Mouse (Mus musculus) ES-E14 (cell line): Measurements from ENCODE around the gene Ptger1.

ENCODE experiments used
- CHD2 ChIP-seq: IDR thresholded peaks from 2 replicates; pipeline ENCODE4 v1.6.1; 2014; ENCODE audit warnings: mild to moderate bottlenecking, low read depth, low read length, inconsistent platforms
- HCFC1 ChIP-seq: IDR thresholded peaks from 2 replicates; pipeline ENCODE4 v1.6.1; 2012; ENCODE audit warnings: low read length, inconsistent platforms, borderline replicate concordance; ENCODE audit not compliant: insufficient read depth
- MAFK ChIP-seq: IDR thresholded peaks from 2 replicates; pipeline ENCODE4 v1.6.1; 2014; ENCODE audit warnings: mild to moderate bottlenecking, low read depth, low read length, inconsistent platforms; ENCODE audit not compliant: insufficient read depth
- ZC3H11A ChIP-seq: IDR thresholded peaks from 2 replicates; pipeline ENCODE4 v1.6.1; 2012; ENCODE audit warnings: low read depth, mild to moderate bottlenecking, inconsistent platforms, low read length, borderline replicate concordance
- ZNF384 ChIP-seq: IDR thresholded peaks from 2 replicates; pipeline ENCODE4 v1.6.1; 2012; ENCODE audit warnings: low read depth, low read length, inconsistent platforms

DNA sequence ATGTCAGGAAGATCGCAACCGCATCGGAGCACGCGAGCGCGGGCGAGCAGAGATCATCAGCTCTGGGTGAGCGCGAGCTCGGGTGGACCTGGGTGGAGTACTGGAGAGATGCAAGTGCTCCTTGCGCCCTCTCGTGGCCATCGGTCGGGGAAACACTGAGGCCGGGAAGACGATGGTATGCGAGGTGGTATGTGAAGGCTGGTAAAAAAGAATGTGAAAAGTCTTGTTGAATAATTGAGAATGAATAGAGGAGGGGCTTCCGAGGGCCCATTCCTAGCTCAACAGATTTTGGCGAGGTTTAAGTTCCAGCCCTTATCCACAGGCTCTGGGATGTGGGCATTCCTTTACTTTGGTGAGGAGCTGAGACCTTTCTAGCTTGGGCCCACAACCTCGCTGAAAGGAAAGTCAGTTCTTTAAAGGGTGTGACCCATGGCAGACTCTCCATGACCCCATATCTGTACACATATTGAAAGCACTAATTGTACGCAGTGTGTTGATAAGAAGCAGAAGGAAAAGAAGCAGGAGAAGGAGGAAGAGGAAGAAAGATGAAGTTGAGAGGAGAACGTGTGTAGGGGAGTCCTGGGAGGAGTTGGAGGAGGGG lies 44.0 kb upstream of the Ptger1 start:
- TF ChIP-seq HCFC1 (no peak), ZC3H11A (no peak), CHD2 (no peak), ZNF384 (no peak), MAFK (no peak)
